Mouse (Mus musculus) heart, postnatal 0 days (tissue): Measurements from ENCODE around the gene Mrs2.

ENCODE experiments used
- CTCF ChIP-seq: IDR thresholded peaks from 2 replicates; pipeline ENCODE4 v1.5.1; 2016; ENCODE audit warnings: antibody characterized with exemption, control low read depth, low read depth
- EP300 ChIP-seq: IDR thresholded peaks from 2 replicates; pipeline ENCODE4 v1.6.1; 2016; ENCODE audit warnings: antibody characterized with exemption, low read depth

- no peak for TF ChIP-seq CTCF
- no peak for TF ChIP-seq EP300
Observed at GRCm38 (mm10) chr13:24999538-24999937, 20.6 kb downstream of the Mrs2 start.
